Mouse (Mus musculus) limb, embryonic 14.5 days (tissue): ENCODE data around the gene Megf6. TPM values are rescaled to one million over a fixed set of nuclear protein-coding genes. Genes with fewer than 3 reads are reported as not detected.

Experiments
- ATAC-seq: fragments of 200-750 bp; cut with Nextera tagmentation; 2 replicates; pipeline ENCODE4 v1.8.0; 2017; ENCODE audit warnings: low read depth, moderate number of reproducible peaks, moderate TSS enrichment; ENCODE audit not compliant: low FRiP score
- DNase-seq: peaks from one replicate; pipeline ENCODE4 v3.0.0-alpha.2; 2015; ENCODE audit warnings: low spot score
- H3K27ac ChIP-seq: fragments of 300-500 bp; sonication (generic); replicated peaks from 2 replicates; pipeline ENCODE4 v1.5.1; 2014; ENCODE audit warnings: low read depth, mild to moderate bottlenecking, low read length, moderate library complexity, mixed read lengths
- H3K27me3 ChIP-seq: fragments of 300-500 bp; sonication (generic); 2 replicates; pipeline ENCODE4 v1.6.1; 2014; ENCODE audit warnings: low read length, mixed read lengths; ENCODE audit not compliant: control insufficient read depth, insufficient read depth
- H3K36me3 ChIP-seq: fragments of 300-500 bp; sonication (generic); 2 replicates; pipeline ENCODE4 v1.6.1; 2014; ENCODE audit warnings: mild to moderate bottlenecking, low read length, moderate library complexity, mixed read lengths; ENCODE audit not compliant: control insufficient read depth, insufficient read depth
- H3K4me1 ChIP-seq: fragments of 300-500 bp; sonication (generic); 2 replicates; pipeline ENCODE4 v1.6.1; 2014; ENCODE audit warnings: antibody characterized with exemption, low read length, mixed read lengths; ENCODE audit not compliant: control insufficient read depth, insufficient read depth
- H3K4me2 ChIP-seq: fragments of 300-500 bp; sonication (generic); replicated peaks from 2 replicates; pipeline ENCODE4 v1.6.1; 2014; ENCODE audit warnings: low read depth, mild to moderate bottlenecking, low read length, moderate library complexity; ENCODE audit not compliant: severe bottlenecking
- H3K4me3 ChIP-seq: fragments of 300-500 bp; sonication (generic); replicated peaks from 2 replicates; pipeline ENCODE4 v1.5.1; 2014; ENCODE audit warnings: low read length
- H3K9ac ChIP-seq: fragments of 300-500 bp; sonication (generic); 2 replicates; pipeline ENCODE4 v1.6.1; 2014; ENCODE audit warnings: mild to moderate bottlenecking, low read depth, low read length, moderate library complexity; ENCODE audit not compliant: severe bottlenecking
- H3K9me3 ChIP-seq: fragments of 300-500 bp; sonication (generic); 2 replicates; pipeline ENCODE4 v1.6.1; 2016; ENCODE audit warnings: low read length; ENCODE audit not compliant: control insufficient read depth
- POLR2A ChIP-seq: fragments of 200-500 bp; IDR thresholded peaks from 2 replicates; pipeline ENCODE4 v1.8.0; 2012; ENCODE audit warnings: inconsistent platforms, mild to moderate bottlenecking, moderate library complexity, borderline replicate concordance; ENCODE audit not compliant: insufficient read depth, insufficient read length; ENCODE audit errors: extremely low read depth
- WGBS: fragments of 180-500 bp; shearing (Covaris S2); extraction: QIAGEN DNeasy Blood & Tissue Kit; methylation state at CpG from one replicate; pipeline ENCODE4 v1.1.7; 2014; 5-methylcytosine and 5-hydroxymethylcytosine counted together
- polyA plus RNA-seq, 2 experiments: library from polyadenylated mRNA; depleted of rRNA in 1 of 2; stranded (reverse) in 1 of 2; unstranded in 1 of 2; fragments of >200 nt; fragmentation: Nextera tagmentation in 1 of 2; extraction: Ambion mirVana in 1 of 2; gene quantifications; 2 replicates each; pipeline versions ENCODE4 v1.2.1 to v1.2.3; 2012 to 2014

Gene Megf6
- polyA plus RNA-seq, 2 experiments: 81.1 to 99.9 TPM

- Histone ChIP-seq H3K27me3 (no peaks in the 10 kb centered on the region), H3K27ac (no peak overlapping the region), H3K36me3 (0 out of 2 replicates have a peak, but pooled peaks cover 3% of the 10 kb centered on the region), H3K9me3 (no peaks in the 10 kb centered on the region), H3K4me1 (no peaks in the 10 kb centered on the region), H3K4me2 (no peak overlapping the region), H3K4me3 (no peak overlapping the region), H3K9ac (no peak overlapping the region)
- TF ChIP-seq POLR2A: no peak
- 61% methylated on average over 9 of the region's 9 CpGs for WGBS
- no peak for DNase-seq
- no peak for ATAC-seq
Observed at GRCm38 (mm10) chr4:154310576-154311262, 140.2 kb downstream of the Megf6 start.

DNA sequence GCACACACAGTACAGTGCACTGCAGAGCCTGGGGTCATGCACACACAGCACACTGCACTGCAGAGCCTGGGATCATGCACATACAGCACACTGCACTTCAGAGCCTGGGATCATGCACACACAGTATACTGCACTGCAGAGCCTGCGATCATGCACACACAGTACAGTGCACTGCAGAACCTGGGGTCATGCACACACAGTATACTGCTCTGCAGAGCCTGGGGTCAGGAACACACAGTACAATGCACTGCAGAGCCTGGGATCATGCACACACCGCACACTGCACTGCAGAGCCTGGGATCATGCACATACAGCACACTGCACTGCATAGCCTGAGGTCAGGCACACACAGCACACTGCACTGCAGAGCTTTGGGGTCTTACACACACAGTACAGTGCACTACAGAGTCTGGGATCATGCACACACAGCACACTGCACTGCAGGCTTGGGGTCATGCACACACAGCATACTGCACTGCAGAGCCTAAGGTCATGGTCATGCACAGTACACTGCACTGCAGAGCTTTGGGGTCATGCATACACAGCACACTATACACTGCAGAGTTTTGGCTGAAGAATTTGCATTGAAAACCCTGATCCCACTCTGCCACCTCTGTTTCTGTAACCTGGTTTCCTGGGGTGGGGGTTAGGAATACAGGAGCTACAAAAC lies 141.7 kb downstream of the Megf6 start:
- Histone ChIP-seq H3K27me3 (no peaks in the 10 kb centered on the region), H3K9ac (no peak overlapping the region), H3K4me1 (no peaks in the 10 kb centered on the region), H3K4me3 (no peak overlapping the region), H3K4me2 (no peak overlapping the region), H3K9me3 (no peaks in the 10 kb centered on the region), H3K27ac (peak overlapping the region; percentile 65; the same call in 1 of the 2 replicates), H3K36me3 (0 out of 2 replicates have a peak, but pooled peaks cover 3% of the 10 kb centered on the region)
- 92% methylated on average over 2 of the region's 2 CpGs for WGBS
- TF ChIP-seq POLR2A: no peak
- ATAC-seq: no peak
- no peak for DNase-seq

DNA sequence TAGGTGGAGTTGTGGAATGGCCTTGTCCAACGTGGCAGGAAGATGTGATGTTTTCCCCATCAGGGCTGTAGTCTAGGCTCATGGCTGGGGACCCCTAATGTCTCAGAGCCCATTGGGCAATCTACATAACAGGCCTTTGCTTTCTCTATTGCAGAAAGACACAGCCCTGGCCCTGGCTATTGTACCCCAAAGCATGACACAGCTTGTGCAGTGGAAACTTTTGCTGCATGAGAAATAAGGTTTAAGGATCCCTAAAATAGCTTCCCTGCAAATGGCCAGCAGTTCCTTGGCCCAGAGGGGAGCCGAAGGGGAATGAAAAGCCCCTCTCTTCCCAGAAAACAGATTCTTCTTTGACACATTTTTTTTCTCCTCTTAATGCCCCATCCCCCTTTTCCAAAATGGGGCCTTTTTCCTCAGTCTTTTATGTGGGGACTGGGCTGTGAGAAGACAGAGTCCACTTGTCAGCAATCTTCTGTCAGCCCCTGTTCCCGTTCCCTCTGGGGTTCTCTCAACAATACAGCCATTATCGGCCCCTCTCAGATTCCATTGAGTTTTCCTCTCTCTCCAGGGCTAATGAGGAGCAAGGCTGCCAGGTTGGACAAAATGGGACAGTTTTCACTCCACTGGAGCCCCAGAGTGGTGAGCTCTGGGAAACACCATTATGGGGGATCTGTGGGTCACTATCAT lies 142.5 kb downstream of the Megf6 start:
- Histone ChIP-seq H3K27me3 (no peaks in the 10 kb centered on the region), H3K27ac (peak overlapping the region; percentile 65; the same call in 1 of the 2 replicates), H3K9me3 (no peaks in the 10 kb centered on the region), H3K36me3 (0 out of 2 replicates have a peak, but pooled peaks cover 3% of the 10 kb centered on the region), H3K4me3 (no peak overlapping the region), H3K4me1 (no peaks in the 10 kb centered on the region), H3K9ac (no peak overlapping the region), H3K4me2 (no peak overlapping the region)
- no peak for DNase-seq
- 53% methylated on average over 4 of the region's 4 CpGs for WGBS
- TF ChIP-seq POLR2A: no peak
- ATAC-seq: peak; percentile 53; the same call in 1 of the 2 replicates

GRCm38 (mm10) chr4:154313622-154313967 lies 143.1 kb downstream of the Megf6 start:
- no peak for TF ChIP-seq POLR2A
- peak; percentile 38 for DNase-seq
- ATAC-seq: peak; percentile 51; the same call in 1 of the 2 replicates
- 70% methylated on average over 11 of the region's 11 CpGs for WGBS
- H3K4me2 ChIP-seq: no peak overlapping the region
- no peaks in the 10 kb centered on the region for H3K27me3 ChIP-seq
- 0 out of 2 replicates have a peak overlapping the region, but pooled peaks have one; percentile 55 for H3K27ac ChIP-seq
- H3K9ac ChIP-seq: no peak overlapping the region
- no peaks in the 10 kb centered on the region for H3K9me3 ChIP-seq
- H3K4me3 ChIP-seq: no peak overlapping the region
- peaks cover 5% of the 10 kb centered on the region; the same call in 1 of the 2 replicates for H3K36me3 ChIP-seq
- H3K4me1 ChIP-seq: no peaks in the 10 kb centered on the region

Other genes starting within 250 kb of the Megf6 start
- gene A430005L14Rik, start 213.5 kb upstream of the Megf6 start, polyA plus RNA-seq (2012; rRNA removed): 43.5 and 44.4 TPM in 2 replicates
- gene A430005L14Rik, start 213.5 kb upstream of the Megf6 start, polyA plus RNA-seq (2014; fragmentation: Nextera tagmentation; extraction: Ambion mirVana): 70.8 and 71.6 TPM in 2 replicates
- gene Dffb, start 195.6 kb upstream of the Megf6 start, polyA plus RNA-seq (2012; rRNA removed): 28.8 and 39.6 TPM in 2 replicates
- 10.5 and 12.0 TPM in 2 replicates for gene Dffb, start 195.6 kb upstream of the Megf6 start, polyA plus RNA-seq (2014; fragmentation: Nextera tagmentation; extraction: Ambion mirVana)
- gene Cep104, start 195.5 kb upstream of the Megf6 start, polyA plus RNA-seq (2012; rRNA removed): 13.3 and 14.0 TPM in 2 replicates
- 13.9 and 18.0 TPM in 2 replicates for gene Cep104, start 195.5 kb upstream of the Megf6 start, polyA plus RNA-seq (2014; fragmentation: Nextera tagmentation; extraction: Ambion mirVana)
- gene Lrrc47, start 159.0 kb upstream of the Megf6 start, polyA plus RNA-seq (2012; rRNA removed): 49.2 and 59.0 TPM in 2 replicates
- gene Lrrc47, start 159.0 kb upstream of the Megf6 start, polyA plus RNA-seq (2014; fragmentation: Nextera tagmentation; extraction: Ambion mirVana): 11.8 and 12.3 TPM in 2 replicates
- gene Smim1, start 144.5 kb upstream of the Megf6 start, polyA plus RNA-seq (2012; rRNA removed): 22.4 and 23.9 TPM in 2 replicates
- gene Smim1, start 144.5 kb upstream of the Megf6 start, polyA plus RNA-seq (2014; fragmentation: Nextera tagmentation; extraction: Ambion mirVana): 20.6 and 20.7 TPM in 2 replicates
- gene Ccdc27, start 128.1 kb upstream of the Megf6 start, polyA plus RNA-seq (2012; rRNA removed): not detected in 2 replicates
- 0.10 TPM in 1 of 2 replicates, not detected in the other for gene Ccdc27, start 128.1 kb upstream of the Megf6 start, polyA plus RNA-seq (2014; fragmentation: Nextera tagmentation; extraction: Ambion mirVana)
- 2.2 TPM in 2 replicates for gene Trp73, start 30.5 kb upstream of the Megf6 start, polyA plus RNA-seq (2012; rRNA removed)
- gene Trp73, start 30.5 kb upstream of the Megf6 start, polyA plus RNA-seq (2014; fragmentation: Nextera tagmentation; extraction: Ambion mirVana): 2.6 and 2.9 TPM in 2 replicates
- 37.9 and 47.7 TPM in 2 replicates for gene Wrap73, start 28.4 kb upstream of the Megf6 start, polyA plus RNA-seq (2012; rRNA removed)
- gene Wrap73, start 28.4 kb upstream of the Megf6 start, polyA plus RNA-seq (2014; fragmentation: Nextera tagmentation; extraction: Ambion mirVana): 38.2 and 45.3 TPM in 2 replicates
- 95.7 and 106 TPM in 2 replicates for gene Tprgl, start 10.1 kb upstream of the Megf6 start, polyA plus RNA-seq (2012; rRNA removed)
- 156 and 157 TPM in 2 replicates for gene Tprgl, start 10.1 kb upstream of the Megf6 start, polyA plus RNA-seq (2014; fragmentation: Nextera tagmentation; extraction: Ambion mirVana)
- gene Arhgef16, start 130.9 kb downstream of the Megf6 start, polyA plus RNA-seq (2012; rRNA removed): 4.2 and 6.0 TPM in 2 replicates
- 6.1 and 6.2 TPM in 2 replicates for gene Arhgef16, start 130.9 kb downstream of the Megf6 start, polyA plus RNA-seq (2014; fragmentation: Nextera tagmentation; extraction: Ambion mirVana)
- not detected in 2 replicates for gene B230104I21Rik, start 165.4 kb downstream of the Megf6 start, polyA plus RNA-seq (2012; rRNA removed)
- not detected in 2 replicates for gene B230104I21Rik, start 165.4 kb downstream of the Megf6 start, polyA plus RNA-seq (2014; fragmentation: Nextera tagmentation; extraction: Ambion mirVana)